Mouse (Mus musculus): ENCODE data around the gene Zc2hc1b. TPM values are rescaled to one million over a fixed set of nuclear protein-coding genes. Genes with fewer than 3 reads are reported as not detected.

The Zc2hc1b gene
- total RNA-seq, 1 experiment from 2014 or later: not detected

- no peak for DNase-seq
These were observed 64.2 kb downstream of the Zc2hc1b start for GRCm38 (mm10) chr10:13113641-13114040.

DNA sequence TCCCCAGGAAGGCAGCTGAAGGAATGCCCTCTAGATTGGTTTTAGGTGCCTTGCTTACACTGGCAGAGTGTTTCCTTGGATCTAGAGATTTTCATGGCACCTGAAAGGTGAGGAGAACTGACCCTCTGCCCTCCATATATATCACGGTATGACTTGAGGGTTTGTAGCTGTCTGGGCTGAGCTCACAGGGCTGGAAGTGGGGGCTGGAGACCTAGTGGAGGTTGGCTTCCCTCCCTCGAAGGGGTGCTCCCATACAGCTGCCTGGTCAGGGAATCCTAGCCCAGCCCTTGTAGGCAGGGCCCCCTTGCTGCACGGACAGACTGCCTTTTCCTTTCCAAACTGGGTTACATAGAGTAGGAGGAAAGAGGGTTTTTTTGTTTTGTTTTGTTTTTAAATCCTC lies 65.0 kb downstream of the Zc2hc1b start:
- DNase-seq: no peak

GRCm38 (mm10) chr10:13109781-13110180 lies 68.0 kb downstream of the Zc2hc1b start:
- no peak for DNase-seq

DNA sequence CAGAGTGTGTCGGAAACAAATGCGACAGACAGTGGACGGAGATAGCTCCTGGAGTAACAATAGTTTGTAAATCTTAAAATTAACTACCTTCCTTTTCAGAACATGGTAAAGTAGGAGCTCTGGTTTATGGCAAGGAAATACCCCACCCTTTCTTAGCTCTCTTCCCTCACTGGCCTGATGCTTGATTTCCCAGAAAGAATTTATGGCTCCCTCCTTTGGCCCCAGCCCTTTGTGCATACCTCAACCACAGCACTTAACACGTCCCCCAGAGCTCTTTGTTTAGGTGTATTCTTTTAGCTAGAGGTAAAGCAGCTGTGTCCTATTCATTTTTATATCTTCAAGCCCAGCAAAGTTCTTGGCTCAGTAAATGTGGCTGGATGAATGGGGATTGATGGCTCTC lies 69.0 kb downstream of the Zc2hc1b start:
- no peak for DNase-seq

DNA sequence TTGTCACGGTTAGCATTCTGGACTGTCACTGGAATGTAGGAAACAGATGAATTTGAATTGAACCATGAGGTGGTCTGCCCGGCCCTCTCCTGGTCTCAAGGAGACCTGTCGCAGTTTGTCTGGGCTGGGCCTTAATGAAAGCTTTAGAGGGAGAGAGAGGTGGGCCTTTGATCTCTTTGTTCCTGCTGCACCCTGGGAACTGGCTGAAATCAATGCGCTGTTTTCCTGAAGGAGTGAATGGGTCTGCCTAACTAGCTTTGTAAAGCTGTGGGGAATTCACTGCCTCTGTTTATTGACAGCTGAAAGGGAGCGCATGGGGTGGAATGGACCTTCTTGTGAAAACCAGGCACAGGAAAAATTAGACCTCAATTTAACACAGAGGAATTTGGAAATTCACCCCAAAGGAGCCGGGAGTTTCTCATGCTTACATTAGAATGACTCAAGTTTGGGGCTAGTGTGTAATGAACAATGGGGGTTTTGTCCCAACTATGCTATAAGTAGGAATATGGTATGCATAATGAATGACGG lies 69.7 kb downstream of the Zc2hc1b start:
- DNase-seq: no peak

DNA sequence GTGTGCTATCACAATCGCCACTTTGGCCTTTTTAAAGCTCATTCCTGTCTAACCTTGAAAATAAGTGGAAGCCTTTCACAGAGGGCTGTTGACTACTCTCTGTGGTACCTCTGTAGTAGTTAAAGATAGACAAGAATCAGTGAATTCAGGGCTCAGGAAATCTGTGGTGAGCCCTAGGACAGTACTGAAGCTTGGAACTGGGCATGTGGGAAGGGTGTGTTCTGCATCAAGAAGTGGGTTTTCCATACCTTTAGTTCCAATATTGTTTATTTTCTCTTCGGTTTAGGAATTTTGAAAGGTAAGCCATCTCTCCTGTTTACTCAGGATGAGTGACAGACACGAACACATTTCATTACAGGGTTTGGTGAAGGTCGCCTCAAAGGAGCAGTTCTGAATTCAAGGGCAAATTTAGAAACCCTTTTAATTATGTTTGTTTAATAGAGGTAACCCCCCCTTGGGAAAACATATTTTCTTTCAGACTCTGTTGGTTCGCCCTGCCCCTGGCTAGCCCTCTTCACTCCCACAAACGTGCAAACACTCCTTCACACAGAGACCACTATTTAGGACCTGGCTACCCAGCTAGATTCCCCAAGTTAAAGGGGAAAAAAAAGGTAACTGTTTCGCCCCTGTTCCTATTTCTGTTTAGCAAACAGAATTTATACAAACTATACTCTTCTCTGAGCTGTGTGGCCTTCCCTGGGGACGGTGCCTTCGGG lies 70.8 kb downstream of the Zc2hc1b start:
- no peak for DNase-seq

DNA sequence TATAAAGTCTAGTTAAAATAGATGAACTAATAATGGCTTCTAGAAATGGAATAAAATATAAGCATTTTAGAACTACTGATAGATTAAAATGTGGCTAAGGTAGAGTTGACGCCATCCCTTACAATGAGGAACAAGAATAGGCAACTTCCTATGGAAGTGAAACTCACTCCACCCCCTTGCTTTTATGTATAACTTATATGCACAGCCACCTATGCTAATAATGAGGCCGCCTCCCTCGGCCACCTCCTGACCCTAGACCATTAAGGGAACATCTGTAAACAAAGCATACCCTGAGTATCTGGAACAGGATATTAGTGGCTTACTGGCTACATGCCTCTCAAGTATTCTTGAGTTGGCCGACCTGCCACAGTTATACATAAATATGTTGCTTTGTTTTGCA lies 74.0 kb downstream of the Zc2hc1b start:
- no peak for DNase-seq

DNA sequence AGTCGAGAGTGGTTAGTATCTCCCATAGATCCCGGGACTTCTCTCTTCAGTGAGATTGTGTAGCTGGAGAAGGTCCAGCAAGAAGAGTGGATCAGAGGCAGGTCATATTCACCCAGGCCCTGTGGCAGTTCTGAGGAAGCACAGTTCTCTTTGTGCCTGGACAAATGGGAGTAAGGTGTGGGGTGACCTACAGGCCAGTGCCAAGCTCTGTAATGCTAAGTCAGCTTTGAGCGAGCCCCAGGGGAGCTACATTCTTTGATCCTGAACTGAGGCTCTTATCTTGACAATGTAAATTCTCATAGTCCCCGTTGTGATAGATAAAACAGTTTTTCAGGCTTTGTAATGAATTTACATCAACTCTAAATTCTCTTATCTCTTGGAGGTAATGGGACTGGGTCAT lies 75.5 kb downstream of the Zc2hc1b start:
- no peak for DNase-seq

DNA sequence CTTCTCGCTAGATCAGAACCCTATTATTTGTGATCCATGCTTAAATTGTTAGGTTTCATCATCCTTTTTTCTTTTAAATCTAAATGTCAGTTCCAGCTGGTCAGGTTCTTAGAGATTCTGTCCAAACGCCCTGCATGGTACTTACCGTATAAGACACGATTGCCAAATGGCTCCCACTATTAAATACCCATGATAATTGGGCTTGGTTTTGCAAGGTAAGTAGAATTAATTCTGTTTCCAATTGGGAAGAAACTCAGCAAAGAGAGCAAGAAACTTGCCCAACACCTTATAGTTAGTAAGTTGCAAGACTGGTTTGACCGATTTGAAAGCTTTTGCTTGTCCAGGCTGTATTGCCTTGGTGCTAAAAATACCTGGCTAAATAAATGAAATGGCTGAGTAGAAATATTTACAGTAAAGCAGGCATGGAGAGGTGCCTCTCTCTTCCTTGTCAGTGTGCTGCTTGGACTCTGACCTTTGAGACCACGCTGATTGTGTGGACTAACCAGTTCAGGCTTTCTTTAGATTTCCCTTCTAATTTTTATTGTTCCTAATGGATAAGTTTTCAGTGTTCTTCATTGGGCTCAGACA lies 77.7 kb downstream of the Zc2hc1b start:
- DNase-seq: no peak

Other genes with a start within 250 kb of the Zc2hc1b start
- gene Stx11, start 213.7 kb downstream of the Zc2hc1b start, total RNA-seq (2021): 13.1 and 16.1 TPM in 2 replicates
- gene Sf3b5, start 172.7 kb downstream of the Zc2hc1b start, total RNA-seq (2021): 13.1 and 14.2 TPM in 2 replicates
- gene Plagl1, start 117.5 kb downstream of the Zc2hc1b start, total RNA-seq (2021): 6.1 and 7.5 TPM in 2 replicates
- gene Ltv1, start 15.1 kb upstream of the Zc2hc1b start, total RNA-seq (2021): 36.5 and 37.0 TPM in 2 replicates

All from adrenal gland, postnatal 25 days (tissue).